Mouse (Mus musculus) liver (tissue): Measurements from ENCODE around the gene Npdc1.
"Not testable (repeated sequence)": the region's sequence is repeated elsewhere in the genome, so short reads cannot be mapped to it uniquely, and the experiment has no call there.

Experiments used
- DNase-seq: peaks from one replicate; pipeline ENCODE4 v3.0.0-alpha.2; 2020; ENCODE audit warnings: mixed read lengths

The Npdc1 gene

GRCm38 (mm10) chr2:25395721-25396596 is 3.2 kb upstream of the Npdc1 start, which contains the start of gene Entpd2:
Entpd2 (plus strand) TSS chr2:25395874.
- DNase-seq = peak; percentile 47

GRCm38 (mm10) chr2:25396597-25396983 is 2.6 kb upstream of the Npdc1 start:
- no peak for DNase-seq

DNA sequence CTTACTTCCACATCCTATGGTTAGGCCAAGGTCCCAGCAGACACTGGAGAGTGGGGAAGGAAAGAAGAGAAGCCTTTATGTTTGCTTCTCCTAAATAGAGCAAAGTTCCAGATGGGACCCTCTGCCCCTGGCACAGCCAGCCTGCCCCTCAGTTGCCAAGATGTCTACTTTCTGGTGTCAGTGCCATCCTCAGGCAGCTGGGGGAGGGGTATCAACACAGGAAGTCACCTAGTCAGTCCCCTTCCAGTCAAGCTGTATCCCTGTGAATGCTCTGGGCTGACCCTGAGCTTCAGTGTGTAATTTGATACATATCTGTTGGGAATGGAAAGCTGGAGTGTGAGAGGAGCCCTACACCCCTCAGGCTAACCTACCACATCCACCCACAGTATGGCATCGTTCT is 2.1 kb upstream of the Npdc1 start:
- DNase-seq = no peak

DNA sequence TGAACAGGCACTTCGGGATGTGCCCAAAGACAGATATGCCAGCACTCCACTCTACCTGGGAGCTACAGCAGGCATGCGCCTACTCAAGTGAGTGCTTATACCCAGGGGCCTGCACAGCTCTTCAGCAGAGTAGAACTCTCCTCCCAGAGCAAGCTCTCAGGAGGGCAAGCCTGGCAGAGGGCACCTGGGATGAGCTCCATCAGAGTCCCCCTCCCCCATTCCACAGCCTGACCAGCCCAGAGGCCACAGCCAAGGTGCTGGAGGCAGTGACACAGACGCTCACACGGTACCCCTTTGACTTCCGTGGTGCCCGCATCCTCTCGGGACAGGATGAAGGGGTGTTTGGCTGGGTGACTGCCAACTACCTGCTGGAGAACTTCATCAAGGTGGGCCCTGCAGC is 1.1 kb upstream of the Npdc1 start:
- no peak for DNase-seq

DNA sequence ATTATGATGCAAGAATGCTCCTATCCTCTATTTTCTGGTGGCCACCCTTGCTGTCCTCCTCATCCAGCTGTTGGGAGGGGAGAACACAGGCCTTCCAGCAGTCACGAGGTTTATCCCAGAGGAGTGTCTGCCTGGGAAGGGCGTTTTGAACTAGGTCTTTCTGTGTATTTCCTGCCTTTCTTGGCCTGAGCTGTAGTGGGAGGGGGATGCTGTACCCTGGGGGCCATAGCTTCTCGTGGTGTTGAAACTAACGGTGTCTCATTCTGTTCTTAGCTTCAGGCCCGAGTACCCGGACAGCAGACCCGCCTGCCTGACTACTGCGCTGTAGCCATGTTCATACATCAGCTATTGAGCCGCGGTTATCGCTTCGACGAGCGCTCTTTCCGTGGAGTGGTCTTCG is 1.1 kb downstream of the Npdc1 start:
- DNase-seq = no peak

- peak; percentile 59 for DNase-seq
These were observed 1.6 kb downstream of the Npdc1 start for GRCm38 (mm10) chr2:25400764-25401163.

DNA sequence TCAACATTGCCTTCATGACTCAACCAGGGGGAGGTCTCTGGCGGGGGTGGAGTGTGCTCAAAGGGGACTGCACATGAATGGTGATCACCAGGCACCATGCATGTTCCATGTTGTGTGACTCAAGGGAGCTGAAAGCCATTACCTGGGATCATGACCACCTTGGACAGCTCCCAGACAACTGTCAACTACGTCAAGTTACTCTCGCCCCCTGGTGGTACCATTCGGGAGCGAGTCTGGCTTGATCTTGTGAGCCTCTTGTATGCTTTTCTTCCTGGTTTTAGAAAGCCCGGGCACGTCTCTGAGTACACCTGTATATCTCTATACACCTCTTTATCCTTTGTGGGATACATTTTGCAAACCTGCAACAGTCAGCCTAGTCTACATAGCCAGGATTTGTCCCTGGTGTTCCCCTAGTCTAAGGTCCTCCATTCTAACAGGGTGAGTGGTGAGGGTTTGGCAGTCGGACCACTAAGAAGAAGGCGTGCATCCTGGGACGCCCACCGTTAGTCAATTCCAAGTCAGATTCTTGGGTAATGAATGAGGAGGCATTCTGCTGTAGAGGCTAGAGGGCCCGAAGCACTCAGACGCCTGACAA is 3.3 kb downstream of the Npdc1 start:
- DNase-seq = peak; percentile 83

GRCm38 (mm10) chr2:25402972-25403601 is 3.9 kb downstream of the Npdc1 start:
- peak; percentile 25 for DNase-seq

DNA sequence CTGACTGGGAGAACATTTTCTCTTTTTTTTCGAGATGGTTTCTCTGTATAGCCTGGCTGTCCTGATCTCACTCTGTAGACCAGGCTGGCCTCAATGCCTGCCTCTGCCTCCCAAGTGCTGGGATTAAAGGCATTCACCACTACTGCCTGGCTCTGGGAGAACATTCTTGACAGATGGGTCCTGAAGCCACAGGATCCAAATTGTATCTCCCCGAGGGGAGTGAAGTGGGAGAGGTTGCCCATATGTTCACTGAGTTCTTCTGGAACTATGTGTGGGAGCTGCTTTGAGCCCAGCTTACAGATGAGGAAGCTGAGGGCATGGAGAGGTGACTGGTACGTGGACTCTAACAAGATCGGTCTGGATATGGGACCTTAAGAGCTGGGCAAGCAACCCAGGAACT is 4.8 kb downstream of the Npdc1 start:
- no peak for DNase-seq

DNA sequence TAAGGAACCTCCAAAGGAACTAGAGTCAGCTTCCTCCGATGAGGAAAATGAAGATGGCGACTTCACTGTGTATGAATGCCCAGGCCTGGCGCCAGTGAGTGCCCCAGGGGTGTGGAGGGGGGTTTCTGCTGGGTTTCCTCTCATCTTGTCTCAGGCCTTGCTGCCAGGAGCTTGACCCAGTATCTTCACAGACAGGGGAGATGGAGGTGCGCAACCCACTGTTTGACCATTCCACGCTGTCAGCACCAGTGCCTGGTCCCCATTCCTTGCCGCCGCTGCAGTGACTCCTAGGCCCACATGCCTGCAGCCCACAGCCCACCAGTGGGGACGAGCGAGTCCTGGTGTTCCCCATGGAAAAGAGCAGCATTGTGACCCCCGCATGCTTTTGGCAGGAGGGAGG is 9.8 kb downstream of the Npdc1 start:
- no peak for DNase-seq

DNA sequence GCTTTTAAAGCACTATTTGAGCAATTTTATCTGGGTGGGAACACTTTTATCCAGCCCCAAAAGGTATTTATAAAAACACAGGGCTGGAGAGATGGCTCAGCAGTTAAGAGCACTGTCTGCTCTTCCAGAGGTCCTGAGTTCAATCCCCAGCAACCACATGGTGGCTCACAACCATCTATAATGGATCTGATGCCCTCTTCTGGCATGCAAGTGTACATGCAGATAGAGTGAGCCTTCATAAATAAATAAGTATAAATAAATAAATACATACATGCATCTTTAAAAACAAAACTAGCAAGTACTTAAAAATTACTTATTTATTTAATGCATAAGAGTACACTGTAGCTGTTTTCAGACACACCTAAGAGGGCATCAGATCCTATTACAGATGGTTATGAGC is 14.3 kb downstream of the Npdc1 start:
- DNase-seq = not testable (repeated sequence)

DNA sequence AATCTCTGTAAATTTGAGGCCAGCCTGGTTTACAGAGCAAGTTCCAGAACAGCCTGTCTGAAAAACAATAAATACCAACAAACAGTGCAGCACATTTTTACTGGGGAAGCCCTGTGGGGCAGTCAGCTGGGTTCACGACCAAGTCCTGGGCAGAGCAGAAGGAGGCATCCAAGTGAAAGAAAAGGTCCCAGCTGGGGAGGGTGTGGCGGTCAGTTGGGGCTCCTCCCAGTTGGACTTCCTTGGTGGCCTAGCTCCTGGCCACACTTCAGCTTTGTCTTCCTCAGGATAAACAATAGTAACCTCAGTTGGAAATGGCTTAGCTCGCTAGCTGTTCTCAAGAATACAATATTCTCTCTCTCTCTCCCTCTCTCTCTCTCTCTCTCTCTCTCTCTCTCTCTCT is 18.3 kb downstream of the Npdc1 start:
- DNase-seq = no peak

- DNase-seq = peak; percentile 59
These were observed 22.7 kb downstream of the Npdc1 start for GRCm38 (mm10) chr2:25421896-25422295.

DNA sequence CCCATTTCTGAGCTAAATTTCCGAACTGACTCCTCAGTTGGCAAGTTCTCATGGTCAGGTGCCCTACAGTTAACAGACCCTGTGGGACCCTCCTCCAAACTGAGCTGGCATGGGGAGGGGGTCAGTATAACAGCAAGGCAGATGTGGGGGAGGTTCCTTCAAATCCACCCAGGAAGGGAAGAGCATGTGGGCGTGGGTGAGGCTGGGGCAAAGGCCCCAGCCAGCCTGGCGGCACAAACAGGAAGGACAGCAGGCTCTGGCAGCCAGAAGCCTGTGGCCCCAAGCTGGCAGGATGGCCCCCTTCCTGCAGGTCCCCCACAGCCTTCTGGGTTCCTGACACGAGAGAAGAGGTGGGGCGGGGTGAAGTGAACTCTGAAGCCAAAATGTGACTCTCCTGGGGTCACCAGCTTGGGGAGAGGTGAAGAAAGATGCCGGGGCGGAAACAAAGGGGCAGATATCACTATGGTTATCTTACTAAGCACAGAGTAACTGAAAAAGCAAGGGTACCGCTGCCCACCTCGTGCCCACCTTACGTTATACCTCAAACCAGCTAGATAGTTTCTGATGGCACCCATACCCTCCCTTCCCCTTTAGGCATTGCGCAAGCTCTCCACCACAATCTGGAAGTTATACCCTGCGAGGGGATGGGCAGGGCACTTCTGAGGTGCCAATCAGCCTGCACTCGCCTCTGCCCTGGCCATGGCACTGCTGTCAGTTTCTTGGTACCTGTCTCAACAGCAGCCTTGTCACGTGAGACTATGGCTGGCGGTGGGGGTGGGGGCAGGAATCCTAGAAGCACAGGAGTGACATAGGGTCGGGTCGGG is 23.6 kb downstream of the Npdc1 start, which contains the start of gene Fut7:
Fut7 (plus strand) TSS at position 681 of the 824 bp plus-strand sequence.
- no peak for DNase-seq

DNA sequence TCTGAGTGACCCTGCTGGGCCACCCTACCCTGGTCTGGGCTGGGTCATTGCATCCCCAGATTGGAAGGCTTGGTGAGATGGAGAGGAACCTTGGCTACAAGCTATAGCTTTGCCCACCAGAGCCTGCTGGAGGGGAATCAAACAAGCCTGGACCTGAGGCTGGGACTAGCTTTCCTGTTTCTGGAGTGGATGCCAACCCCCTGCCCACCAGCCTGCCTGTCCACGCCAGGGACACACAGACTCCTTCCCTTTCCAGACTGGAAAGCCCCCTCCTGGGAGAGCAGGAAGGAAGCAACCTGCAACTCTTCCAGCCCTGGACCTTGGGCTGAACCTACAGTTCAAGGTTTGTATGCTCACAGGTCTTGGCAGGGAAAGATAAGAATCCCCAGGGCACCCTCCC is 24.5 kb downstream of the Npdc1 start:
- no peak for DNase-seq

GRCm38 (mm10) chr2:25425481-25425880 is 26.3 kb downstream of the Npdc1 start:
- DNase-seq = no peak

DNA sequence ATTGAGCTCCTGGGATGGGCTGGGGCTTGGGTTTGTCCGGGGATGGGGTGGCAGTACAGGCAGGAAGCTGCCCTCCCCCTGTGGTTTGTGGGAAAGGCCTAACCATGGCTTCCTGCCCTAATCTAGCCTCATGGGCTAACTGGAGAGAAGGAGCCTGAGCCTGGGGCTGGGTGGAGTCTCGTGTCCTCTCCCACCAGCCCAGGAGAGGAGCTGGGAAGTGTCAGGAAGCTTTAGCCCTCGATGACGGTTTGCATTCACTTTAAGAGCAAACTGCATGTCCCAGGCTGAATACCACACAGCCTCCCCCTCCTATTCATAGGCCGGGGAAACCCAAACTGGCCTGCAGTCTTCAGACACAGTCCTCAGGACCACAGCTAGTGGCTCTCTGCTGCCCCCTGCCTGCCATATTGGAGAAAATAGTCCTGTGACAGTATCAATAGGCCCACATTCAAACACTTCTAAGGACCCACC is 27.6 kb downstream of the Npdc1 start:
- DNase-seq = peak; percentile 81

DNA sequence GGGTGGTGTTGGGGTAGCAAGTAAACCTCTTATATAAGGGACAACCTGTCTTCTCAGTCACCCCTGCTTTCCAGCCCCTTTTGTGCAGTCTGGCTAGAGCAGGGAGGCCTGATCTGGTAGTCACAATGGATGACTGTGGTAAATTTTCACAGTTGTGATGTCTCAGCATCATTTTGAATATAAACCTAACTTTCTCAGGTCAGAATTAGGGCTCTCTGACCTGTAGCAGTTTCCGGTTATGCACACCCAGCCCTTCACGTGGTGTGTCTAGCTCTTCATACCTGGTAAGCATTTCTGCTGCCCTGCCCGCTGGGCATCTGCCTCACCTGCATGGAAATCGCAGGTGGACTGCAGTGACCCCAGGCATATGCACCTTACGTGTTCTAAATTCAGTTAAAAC is 28.1 kb downstream of the Npdc1 start:
- no peak for DNase-seq

- DNase-seq = peak; percentile 93
These were observed 29.5 kb downstream of the Npdc1 start, which contains the start of gene Abca2 for GRCm38 (mm10) chr2:25428442-25429236. Abca2 (plus strand) TSS chr2:25428703.

DNA sequence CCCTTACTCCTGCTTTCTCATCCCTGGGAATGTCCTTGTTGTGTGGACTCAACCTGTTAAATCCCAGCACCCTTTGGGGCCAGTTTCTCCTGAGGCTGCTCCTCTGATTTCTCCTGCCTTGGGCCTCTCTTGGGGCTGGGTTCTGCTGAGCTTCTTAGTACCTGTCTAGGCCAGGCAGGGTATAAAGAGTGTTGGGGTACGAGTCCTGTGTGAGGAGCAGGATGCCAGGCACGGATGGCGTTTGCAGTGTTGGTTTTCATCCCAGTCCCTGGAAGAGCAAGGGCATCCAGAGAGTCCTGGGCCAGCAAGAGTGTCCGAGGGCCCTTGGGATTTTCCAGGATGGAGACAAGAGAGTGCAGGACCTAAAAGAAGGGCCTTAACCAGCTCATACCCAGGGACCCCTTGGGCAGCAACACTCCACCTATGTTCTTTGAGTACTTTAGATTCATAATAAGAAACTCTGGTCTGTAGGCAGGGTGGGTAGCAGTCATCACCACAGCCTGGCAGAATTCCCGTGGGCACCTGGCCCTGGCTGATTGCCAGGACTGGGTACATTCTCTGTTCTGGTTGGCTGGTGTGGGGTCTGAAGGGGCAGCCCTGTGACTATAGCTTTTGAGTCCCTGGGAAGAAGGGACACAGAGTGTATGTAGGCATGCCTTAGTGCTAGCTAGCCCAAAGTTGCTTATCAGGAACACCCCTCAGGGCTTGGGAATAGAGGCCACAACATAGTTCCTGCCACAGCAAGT is 30.5 kb downstream of the Npdc1 start:
- no peak for DNase-seq
